Mouse (Mus musculus) testis, postnatal 14 days (tissue): ENCODE measurements around the gene Aanat.
"Not testable (repeated sequence)": the region's sequence is repeated elsewhere in the genome, so short reads cannot be mapped to it uniquely, and the experiment has no call there.

ENCODE experiments used
- DNase-seq: peaks from one replicate; pipeline ENCODE4 v3.0.0; 2021; ENCODE audit warnings: low spot score

Gene Aanat

GRCm38 (mm10) chr11:116628712-116629111, 42.5 kb downstream of the Aanat start:
- peak; percentile 80 for DNase-seq

- no peak for DNase-seq
Observed at GRCm38 (mm10) chr11:116629472-116629871, 43.2 kb downstream of the Aanat start.

- DNase-seq = no peak
Observed at GRCm38 (mm10) chr11:116630171-116630965, 44.1 kb downstream of the Aanat start.

- no peak for DNase-seq
Observed at GRCm38 (mm10) chr11:116632962-116633361, 46.7 kb downstream of the Aanat start.

GRCm38 (mm10) chr11:116636607-116637006, 50.4 kb downstream of the Aanat start:
- DNase-seq = not testable (repeated sequence)

GRCm38 (mm10) chr11:116641168-116641567, 54.9 kb downstream of the Aanat start:
- DNase-seq = no peak

- no peak for DNase-seq
Observed at GRCm38 (mm10) chr11:116641731-116642130, 55.5 kb downstream of the Aanat start.

- DNase-seq = peak; percentile 84
Observed at GRCm38 (mm10) chr11:116642681-116643578, 56.7 kb downstream of the Aanat start.

GRCm38 (mm10) chr11:116643579-116644224, 57.5 kb downstream of the Aanat start:
- peak; percentile 68 for DNase-seq

- DNase-seq = no peak
Observed at GRCm38 (mm10) chr11:116644225-116645112, 58.2 kb downstream of the Aanat start.

- DNase-seq = no peak
Observed at GRCm38 (mm10) chr11:116645446-116646110, 59.3 kb downstream of the Aanat start.

- DNase-seq = no peak
Observed at GRCm38 (mm10) chr11:116646136-116646535, 59.9 kb downstream of the Aanat start.

GRCm38 (mm10) chr11:116646771-116647170, 60.5 kb downstream of the Aanat start:
- no peak for DNase-seq
